Mouse (Mus musculus) gastrocnemius, adult 2 months (tissue): ENCODE measurements around the gene Mapk12. TPM values are rescaled to one million over a fixed set of nuclear protein-coding genes. Genes with fewer than 3 reads are reported as not detected.
A peak's percentile ranks its signal among the peaks of the same experiment; 100 is the strongest.

Source experiments
- DNase-seq: peaks from one replicate; pipeline ENCODE4 v3.0.0; 2022
- H3K27ac ChIP-seq: fragments of 200-600 bp; 2 replicates; pipeline ENCODE4 v1.8.1; 2022; ENCODE audit warnings: mild to moderate bottlenecking
- H3K4me3 ChIP-seq: fragments of 200-600 bp; 2 replicates; pipeline ENCODE4 v1.8.1; 2022; ENCODE audit warnings: mild to moderate bottlenecking, moderate library complexity
- CTCF ChIP-seq: fragments of 200-600 bp; IDR thresholded peaks from 2 replicates; pipeline ENCODE4 v1.8.1; 2022; ENCODE audit warnings: antibody characterized with exemption, mild to moderate bottlenecking, moderate library complexity
- intact Hi-C: fragments of 180-260 bp; cut with DNase I; formaldehyde crosslinking; loops from one replicate; pipeline ENCODE4 v1.15.1; 2025
- microRNA-seq: library from miRNA; unstranded; fragments of <30 nt; microRNA quantifications from one replicate; pipeline ENCODE4 v1.2.0, GENCODE M21; 2021
- total RNA-seq, 2 experiments: library from RNA; stranded (reverse); gene quantifications; 2 replicates each; pipeline ENCODE4 v1.2.3; 2021

Gene Mapk12
- total RNA-seq, 2 experiments from 2014 or later: 128 TPM

- no peak for DNase-seq
- TF ChIP-seq CTCF: no peak
- no peak overlapping the region for H3K4me3 ChIP-seq
- 0 out of 2 replicates have a peak overlapping the region, but pooled peaks have one; percentile 7 for H3K27ac ChIP-seq
- intact Hi-C loops: no loop called here
These were observed 39.7 kb downstream of the Mapk12 start for GRCm38 (mm10) chr15:89100823-89101222.

GRCm38 (mm10) chr15:89098616-89099015, 41.9 kb downstream of the Mapk12 start:
- Histone ChIP-seq H3K4me3 (no peak overlapping the region), H3K27ac (peak overlapping the region; percentile 24; the same call in 1 of the 2 replicates)
- no peak for TF ChIP-seq CTCF
- intact Hi-C loops: no loop called here
- DNase-seq: no peak

GRCm38 (mm10) chr15:89097450-89097849, 43.1 kb downstream of the Mapk12 start:
- no peak overlapping the region for H3K4me3 ChIP-seq
- intact Hi-C loops: no loop called here
- H3K27ac ChIP-seq: no peak overlapping the region
- no peak for DNase-seq
- TF ChIP-seq CTCF: no peak

GRCm38 (mm10) chr15:89092181-89092580, 48.3 kb downstream of the Mapk12 start:
- no peak overlapping the region for H3K27ac ChIP-seq

GRCm38 (mm10) chr15:89090662-89091061, 49.8 kb downstream of the Mapk12 start:
- H3K27ac ChIP-seq: no peak overlapping the region
- intact Hi-C loops: no loop called here
- TF ChIP-seq CTCF: no peak
- no peak for DNase-seq
- peak overlapping the region; percentile 94 for H3K4me3 ChIP-seq

More at GRCm38 (mm10) chr15:89092181-89092580, 48.3 kb downstream of the Mapk12 start:
- intact Hi-C loops: no loop called here
- no peak for DNase-seq
- no peak overlapping the region for H3K4me3 ChIP-seq
- no peak for TF ChIP-seq CTCF

- DNase-seq: no peak
- Histone ChIP-seq H3K4me3 (peak overlapping the region; percentile 94), H3K27ac (peak overlapping the region; percentile 97)
- peak; percentile 32; the same call in 1 of the 2 replicates for TF ChIP-seq CTCF
- intact Hi-C loops: no loop called here
These were observed 51.1 kb downstream of the Mapk12 start for GRCm38 (mm10) chr15:89089248-89090051.

- intact Hi-C loops: no loop called here
These were observed 51.8 kb downstream of the Mapk12 start, which contains the start of gene Selenoo for GRCm38 (mm10) chr15:89088607-89089247. TSS of gene Selenoo (plus strand) at chr15:89089084.

GRCm38 (mm10) chr15:89084826-89085225, 55.7 kb downstream of the Mapk12 start:
- intact Hi-C loops: no loop called here
- no peak overlapping the region for H3K4me3 ChIP-seq
- no peak for TF ChIP-seq CTCF
- H3K27ac ChIP-seq: no peak overlapping the region
- DNase-seq: no peak

More at GRCm38 (mm10) chr15:89088607-89089247, 51.8 kb downstream of the Mapk12 start, which contains the start of gene Selenoo:
- Histone ChIP-seq H3K27ac (peak within 1 kb of the TSS; percentile 97), H3K4me3 (peak within 1 kb of the TSS; percentile 94)
- TF ChIP-seq CTCF: no peak
- DNase-seq: peak; percentile 96

GRCm38 (mm10) chr15:89083906-89084305, 56.6 kb downstream of the Mapk12 start:
- Histone ChIP-seq H3K27ac (no peak overlapping the region), H3K4me3 (no peak overlapping the region)
- DNase-seq: no peak
- no peak for TF ChIP-seq CTCF
- intact Hi-C loops: no loop called here

Small RNA genes lying within 50 kb of the gene (microRNA-seq; reads per million reads assigned to microRNA genes)
- gene Mir6958: not detected
- gene Mir7118: not detected

Other genes starting within 250 kb of the Mapk12 start
- gene Ttll8, start 186.3 kb downstream of the Mapk12 start, total RNA-seq: not detected
- not detected for gene Mlc1, start 161.7 kb downstream of the Mapk12 start, total RNA-seq
- gene Mov10l1, start 157.8 kb downstream of the Mapk12 start, total RNA-seq: not detected
- not detected for gene Panx2, start 81.0 kb downstream of the Mapk12 start, total RNA-seq
- 10 to 100 TPM; 28.5 to 33.6 TPM for gene Trabd, start 65.6 kb downstream of the Mapk12 start, total RNA-seq
- 10 to 100 TPM; 13.8 to 15.6 TPM for gene Selenoo, start 51.6 kb downstream of the Mapk12 start, total RNA-seq
- 1 to 10 TPM; 6.8 to 8.4 TPM for gene Tubgcp6, start 17.6 kb downstream of the Mapk12 start, total RNA-seq
- gene Hdac10, start 12.0 kb downstream of the Mapk12 start, total RNA-seq: 1 to 10 TPM; 5.9 to 6.4 TPM
- 1 to 10 TPM; 1.0 to 1.1 TPM for gene Mapk11, start 8.9 kb upstream of the Mapk12 start, total RNA-seq
- gene Plxnb2, start 40.1 kb upstream of the Mapk12 start, total RNA-seq: 1 to 10 TPM; 8.3 to 8.7 TPM
- gene Dennd6b, start 55.8 kb upstream of the Mapk12 start, total RNA-seq: 10 to 100 TPM in 1 of 2 experiments, 1 to 10 TPM in 1; 8.9 to 10.9 TPM
- 10 to 100 TPM; 90.7 to 94.1 TPM for gene Ppp6r2, start 70.8 kb upstream of the Mapk12 start, total RNA-seq
- gene Sbf1, start 174.6 kb upstream of the Mapk12 start, total RNA-seq: 10 to 100 TPM; 55.1 to 70.5 TPM
- not detected for gene Adm2, start 182.0 kb upstream of the Mapk12 start, total RNA-seq
- gene Miox, start 193.7 kb upstream of the Mapk12 start, total RNA-seq: not detected
- gene Lmf2, start 215.0 kb upstream of the Mapk12 start, total RNA-seq: 10 to 100 TPM; 12.7 to 16.1 TPM
- 10 to 100 TPM; 40.9 to 41.4 TPM for gene Ncaph2, start 215.0 kb upstream of the Mapk12 start, total RNA-seq
- 10 to 100 TPM; 13.0 to 16.0 TPM for gene Sco2, start 233.1 kb upstream of the Mapk12 start, total RNA-seq
- under 1 TPM; 0.25 to 0.64 TPM for gene Tymp, start 236.3 kb upstream of the Mapk12 start, total RNA-seq
- under 1 TPM; 0.38 to 0.53 TPM for gene Odf3b, start 238.6 kb upstream of the Mapk12 start, total RNA-seq
- not detected for gene Klhdc7b, start 244.2 kb upstream of the Mapk12 start, total RNA-seq